Comparison of ENCODE assay signal across 16 mouse cellular contexts in the genomic region with DNA sequence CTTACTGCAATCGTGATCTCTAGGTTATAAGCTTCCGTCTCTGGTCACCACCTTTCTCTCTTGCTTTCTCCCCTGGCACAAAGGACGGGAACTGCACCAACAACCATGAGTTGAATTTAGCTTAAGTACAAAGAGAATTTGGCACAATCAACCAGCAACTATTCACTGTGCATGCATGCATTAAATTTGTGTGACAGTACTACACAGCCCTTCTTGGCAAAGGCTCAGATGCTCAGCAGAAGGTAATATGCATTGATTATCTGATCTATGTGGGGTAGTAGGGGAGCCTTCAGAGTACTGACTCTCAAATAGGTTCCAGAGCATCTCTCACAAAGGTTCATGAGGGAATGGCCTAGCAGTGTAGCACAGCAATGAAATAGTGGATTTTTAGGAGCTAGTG. TPM values are rescaled to one million over a fixed set of nuclear protein-coding genes. Genes with fewer than 3 reads are reported as not detected.
"Had no signal": no experiment of that assay in that cellular context is flagged by ENCODE, and none has a peak within 500 bp of the region (broad histone marks: within the 10 kb centered on the region; RNA-seq: fewer than 3 reads in every experiment).

No protein-coding gene starts in this region.

- H3K9ac ChIP-seq: limb, embryonic 15.5 days; liver, embryonic 12.5 days; lung, embryonic 14.5 days; midbrain, embryonic 15.5 days; neural tube, embryonic 15.5 days had no signal

- H3K4me3 ChIP-seq: limb, embryonic 15.5 days; liver, embryonic 12.5 days; midbrain, embryonic 15.5 days; neural tube, embryonic 15.5 days had no signal

- H3K36me3 ChIP-seq: limb, embryonic 15.5 days; liver, embryonic 12.5 days; midbrain, embryonic 15.5 days; neural tube, embryonic 15.5 days had no signal

- H3K27me3 ChIP-seq: limb, embryonic 15.5 days; midbrain, embryonic 15.5 days; neural tube, embryonic 15.5 days had no signal

- H3K4me1 ChIP-seq: midbrain, embryonic 15.5 days had no signal

- H3K4me2 ChIP-seq: limb, embryonic 15.5 days; liver, embryonic 12.5 days; lung, embryonic 14.5 days; midbrain, embryonic 11.5 days; midbrain, embryonic 15.5 days; neural tube, embryonic 15.5 days had no signal

- DNase-seq: kidney, postnatal 36 days; layer of hippocampus, adult 9-11 months; layer of hippocampus, postnatal 36 days; lung, embryonic 14.5 days; lung, postnatal 10 days; lung, postnatal 4 days; right cerebral cortex, adult 18-20 months; right cerebral cortex, postnatal 25 days; thymus, postnatal 4 days had no signal

- H3K9me3 ChIP-seq: limb, embryonic 15.5 days; liver, embryonic 12.5 days; midbrain, embryonic 15.5 days; neural tube, embryonic 15.5 days had no signal

- H3K27ac ChIP-seq: liver, embryonic 12.5 days; midbrain, embryonic 15.5 days; neural tube, embryonic 15.5 days had no signal

- ATAC-seq: liver, embryonic 12.5 days had no signal

RNA-seq across cellular contexts. Expression of a gene that starts 12.4 kb away (rescaled TPM):
- polyA plus RNA-seq: limb, embryonic 11.5 days; lung, embryonic 14.5 days; midbrain, embryonic 11.5 days; midbrain, embryonic 15.5 days; small intestine, adult 2 months had no signal
